Mouse (Mus musculus): Measurements from ENCODE around the gene Ifna15. TPM values are rescaled to one million over a fixed set of nuclear protein-coding genes. Genes with fewer than 3 reads are reported as not detected.

Gene Ifna15
- total RNA-seq, 2 experiments from 2014 or later = not detected

DNA sequence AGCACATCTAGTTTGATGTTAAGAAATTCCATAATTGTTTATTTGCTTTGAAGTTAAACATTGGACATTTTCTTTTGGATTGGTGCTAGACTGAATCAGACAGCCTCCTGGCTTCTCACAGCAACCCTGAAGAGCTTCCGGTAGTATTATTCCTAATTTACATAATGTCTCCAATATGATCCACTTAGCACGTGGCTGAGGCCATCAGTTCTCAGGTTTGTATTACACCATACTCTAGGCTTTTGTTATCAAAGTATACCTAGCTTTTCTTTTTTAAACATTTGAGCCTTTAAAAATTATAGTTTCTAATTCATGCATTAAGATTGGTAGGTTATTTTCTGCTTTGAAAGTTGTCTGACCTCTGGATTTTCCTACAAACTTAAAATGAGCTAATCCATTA lies 42.8 kb downstream of the Ifna15 start:
- intact Hi-C loops (cut with DNase I) = loop anchor here (2.0 to 10.0 kb wide), 3 partner anchors 38 to 420 kb away; partner anchors contain the start of gene Focad
- DNase-seq = no peak

DNA sequence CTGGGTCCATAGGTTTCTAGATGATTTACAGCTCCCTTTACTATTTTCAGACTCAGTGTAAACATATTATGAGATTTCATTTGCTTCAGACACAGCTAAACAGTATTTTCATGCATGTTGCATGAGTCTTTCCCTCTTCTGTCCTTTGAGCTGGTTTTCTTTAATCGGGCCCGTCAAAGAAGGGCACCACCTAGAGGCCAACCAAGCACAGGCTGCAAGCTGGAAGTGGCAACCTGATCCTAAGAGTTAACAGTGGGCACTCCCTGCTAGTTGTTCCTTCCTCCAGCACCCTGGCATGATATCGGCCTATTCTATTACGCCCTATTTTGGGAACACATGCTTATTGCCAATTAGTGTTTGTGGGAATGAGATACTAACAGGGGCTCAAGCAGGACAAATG lies 43.6 kb downstream of the Ifna15 start:
- intact Hi-C loops (cut with DNase I) = loop anchor here (2.0 to 10.0 kb wide), 4 partner anchors 38 to 420 kb away; partner anchors contain the start of genes Focad and Hacd4
- peak; percentile 68 to 80 for DNase-seq

DNA sequence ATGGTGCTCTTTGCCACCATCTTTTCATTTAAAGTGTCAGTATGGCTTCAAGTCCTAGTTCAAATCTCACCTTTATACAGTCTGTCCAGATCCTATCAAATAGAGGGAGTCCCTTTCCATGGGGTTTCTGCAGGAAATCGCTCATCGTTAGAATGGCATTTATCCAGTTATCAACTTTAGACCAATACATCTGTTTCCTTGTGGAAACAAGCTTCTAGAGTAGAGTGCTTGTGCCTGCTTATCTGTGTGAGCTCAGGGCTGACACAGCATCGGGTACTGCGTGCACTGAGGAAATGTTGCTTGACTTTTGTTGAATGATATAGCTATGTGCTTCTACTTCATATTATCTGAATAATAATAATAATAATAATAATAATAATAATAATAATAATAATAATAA lies 44.3 kb downstream of the Ifna15 start:
- intact Hi-C loops (cut with DNase I) = loop anchor here (2.0 to 10.0 kb wide), 4 partner anchors 37 to 419 kb away; partner anchors contain the start of genes Focad and Hacd4

More for the DNA sequence above, 44.3 kb downstream of the Ifna15 start:
- DNase-seq = no peak

Other genes starting within 250 kb of the Ifna15 start
- 1 to 10 TPM; 4.9 to 6.0 TPM for gene Hacd4, start 119.3 kb downstream of the Ifna15 start, total RNA-seq (2021)
- not detected for gene Ifnb1, start 35.5 kb downstream of the Ifna15 start, total RNA-seq (2021)
- not detected for gene Ifna14, start 13.6 kb upstream of the Ifna15 start, total RNA-seq (2021)
- gene Ifna9, start 34.1 kb upstream of the Ifna15 start, total RNA-seq (2021) = not detected
- not detected for gene Ifna12, start 45.1 kb upstream of the Ifna15 start, total RNA-seq (2021)
- gene C87499, start 76.2 kb upstream of the Ifna15 start, total RNA-seq (2021) = not detected
- not detected for gene Ifna13, start 86.2 kb upstream of the Ifna15 start, total RNA-seq (2021)
- gene Ifna16, start 118.7 kb upstream of the Ifna15 start, total RNA-seq (2021) = not detected
- not detected for gene Ifna2, start 125.7 kb upstream of the Ifna15 start, total RNA-seq (2021)
- not detected for gene Ifnab, start 133.1 kb upstream of the Ifna15 start, total RNA-seq (2021)
- under 1 TPM; 0.50 TPM for gene Gm26566, start 163.6 kb upstream of the Ifna15 start, total RNA-seq (2021)
- gene Klhl9, start 164.2 kb upstream of the Ifna15 start, total RNA-seq (2021) = 10 to 100 TPM; 82.6 to 87.1 TPM
- gene Gm13271, start 196.6 kb upstream of the Ifna15 start, total RNA-seq (2021) = not detected
- not detected for gene Gm13283, start 201.9 kb upstream of the Ifna15 start, total RNA-seq (2021)
- gene Gm13290, start 215.6 kb upstream of the Ifna15 start, total RNA-seq (2021) = not detected
- gene Gm13289, start 218.7 kb upstream of the Ifna15 start, total RNA-seq (2021) = not detected
- gene Gm13272, start 221.6 kb upstream of the Ifna15 start, total RNA-seq (2021) = not detected
- gene Ifnz, start 223.9 kb upstream of the Ifna15 start, total RNA-seq (2021) = not detected
- not detected for gene Gm13276, start 227.5 kb upstream of the Ifna15 start, total RNA-seq (2021)
- not detected for gene Gm13277, start 230.4 kb upstream of the Ifna15 start, total RNA-seq (2021)
- gene Gm13278, start 233.3 kb upstream of the Ifna15 start, total RNA-seq (2021) = not detected
- gene Gm13275, start 236.2 kb upstream of the Ifna15 start, total RNA-seq (2021) = not detected
- gene Gm13279, start 239.2 kb upstream of the Ifna15 start, total RNA-seq (2021) = not detected
- under 1 TPM; 0.31 to 0.40 TPM for gene Gm13285, start 241.4 kb upstream of the Ifna15 start, total RNA-seq (2021)
- gene Gm13287, start 245.0 kb upstream of the Ifna15 start, total RNA-seq (2021) = not detected
- gene Gm13288, start 247.3 kb upstream of the Ifna15 start, total RNA-seq (2021) = not detected

Data from heart, postnatal 10 days (tissue).